Mouse (Mus musculus) CH12.LX (cell line): ENCODE results near the gene Dmac2. TPM values are rescaled to one million over a fixed set of nuclear protein-coding genes. Genes with fewer than 3 reads are reported as not detected.

Experiments used
- DNase-seq: peaks from one replicate; pipeline ENCODE4 v3.0.0-alpha.2; 2013; ENCODE audit errors: extremely low read depth
- H3K27ac ChIP-seq: 2 replicates; pipeline ENCODE4 v1.5.1; 2012; ENCODE audit warnings: low read depth, mild to moderate bottlenecking, control low read depth, moderate library complexity; ENCODE audit not compliant: insufficient read depth
- H3K27me3 ChIP-seq: replicated peaks from 2 replicates; pipeline ENCODE3; 2012; ENCODE audit warnings: inconsistent platforms
- H3K36me3 ChIP-seq, 2 experiments: replicated peaks in 1 of 2; 2 replicates each; pipeline versions ENCODE3 to v1.6.1; 2012; ENCODE audit warnings: inconsistent platforms in 1 of 2, low read length in 1 of 2, mild to moderate bottlenecking in 1 of 2, mixed read lengths in 1 of 2, moderate library complexity in 1 of 2; ENCODE audit not compliant: control insufficient read depth in 1 of 2, insufficient read depth in 1 of 2
- H3K4me1 ChIP-seq, 2 experiments: 2 replicates each; pipeline ENCODE4 v1.6.1; 2012; ENCODE audit warnings: inconsistent platforms in 1 of 2, moderate library complexity in 1 of 2; ENCODE audit not compliant: insufficient read depth in 2 of 2, control insufficient read depth in 1 of 2
- H3K4me2 ChIP-seq: 2 replicates; pipeline ENCODE4 v1.6.1; 2012; ENCODE audit warnings: low read depth, mild to moderate bottlenecking, control low read depth; ENCODE audit not compliant: poor library complexity, insufficient read depth, severe bottlenecking
- H3K4me3 ChIP-seq, 3 experiments: fragments of 150-350 bp in 1 of 3; sonication (generic) in 1 of 3; replicated peaks in 1 of 3; 2 replicates each; pipeline versions ENCODE3 to v1.5.1; 2011 to 2012; ENCODE audit warnings: low read depth in 2 of 3, low read length in 2 of 3, mild to moderate bottlenecking in 2 of 3, moderate library complexity in 2 of 3, control low read depth in 1 of 3, improper control_type of control experiment in 1 of 3, inconsistent platforms in 1 of 3, mixed read lengths in 1 of 3; ENCODE audit not compliant: poor library complexity in 1 of 3
- H3K79me2 ChIP-seq: replicated peaks from 2 replicates; pipeline ENCODE4 v1.6.1; 2012; ENCODE audit warnings: mild to moderate bottlenecking, moderate library complexity; ENCODE audit not compliant: control insufficient read depth, poor library complexity, insufficient read depth, severe bottlenecking; ENCODE audit errors: extremely low read depth
- H3K9ac ChIP-seq: 2 replicates; pipeline ENCODE4 v1.6.1; 2012; ENCODE audit warnings: low read depth, mild to moderate bottlenecking, control low read depth, moderate library complexity; ENCODE audit not compliant: insufficient read depth
- H3K9me3 ChIP-seq: replicated peaks from 2 replicates; pipeline ENCODE3; 2012; ENCODE audit warnings: low read length, inconsistent platforms, mixed read lengths
- BHLHE40 ChIP-seq: IDR thresholded peaks from 2 replicates; pipeline ENCODE4 v1.6.1; 2011; ENCODE audit warnings: mild to moderate bottlenecking, low read depth, low read length, improper control_type of control experiment
- E2F4 ChIP-seq: IDR thresholded peaks from 2 replicates; pipeline ENCODE4 v1.6.1; 2011; ENCODE audit warnings: low read depth, low read length, improper control_type of control experiment; ENCODE audit not compliant: insufficient replicate concordance
- ELF1 ChIP-seq: IDR thresholded peaks from 2 replicates; pipeline ENCODE4 v1.6.1; 2014; ENCODE audit warnings: low read depth, mild to moderate bottlenecking, inconsistent platforms, low read length, improper control_type of control experiment
- EP300 ChIP-seq: IDR thresholded peaks from 2 replicates; pipeline ENCODE4 v1.6.1; 2011; ENCODE audit warnings: low read length, improper control_type of control experiment
- JUN ChIP-seq: IDR thresholded peaks from 2 replicates; pipeline ENCODE4 v1.6.1; 2011; ENCODE audit warnings: low read depth, mild to moderate bottlenecking, low read length, improper control_type of control experiment, moderate library complexity; ENCODE audit not compliant: insufficient read depth
- JUND ChIP-seq: conservative IDR thresholded peaks from 2 replicates; pipeline ENCODE4 v1.6.1; 2011; ENCODE audit warnings: low read depth, low read length, improper control_type of control experiment
- MAFK ChIP-seq: IDR thresholded peaks from 2 replicates; pipeline ENCODE4 v1.6.1; 2011; ENCODE audit warnings: low read length, improper control_type of control experiment; ENCODE audit not compliant: insufficient replicate concordance
- MAZ ChIP-seq: IDR thresholded peaks from 2 replicates; pipeline ENCODE4 v1.6.1; 2012; ENCODE audit warnings: low read depth, mild to moderate bottlenecking, inconsistent platforms, low read length, improper control_type of control experiment, moderate library complexity
- MYC ChIP-seq: IDR thresholded peaks from 2 replicates; pipeline ENCODE4 v1.6.1; 2011; ENCODE audit warnings: low read depth, mild to moderate bottlenecking, improper control_type of control experiment, low read length
- POLR2AphosphoS2 ChIP-seq: IDR thresholded peaks from 2 replicates; pipeline ENCODE4 v1.6.1; 2011; ENCODE audit warnings: low read depth, low read length, improper control_type of control experiment
- RCOR1 ChIP-seq: conservative IDR thresholded peaks from 2 replicates; pipeline ENCODE4 v1.6.1; 2012; ENCODE audit warnings: low read depth, mild to moderate bottlenecking, inconsistent platforms, low read length, improper control_type of control experiment
- SMC3 ChIP-seq: IDR thresholded peaks from 2 replicates; pipeline ENCODE4 v1.6.1; 2011; ENCODE audit warnings: low read depth, low read length, improper control_type of control experiment
- TBP ChIP-seq: conservative IDR thresholded peaks from 2 replicates; pipeline ENCODE4 v1.6.1; 2011; ENCODE audit warnings: low read depth, low read length, improper control_type of control experiment
- UBTF ChIP-seq: IDR thresholded peaks from 2 replicates; pipeline ENCODE4 v1.6.1; 2012; ENCODE audit warnings: low read depth, mild to moderate bottlenecking, inconsistent platforms, low read length, improper control_type of control experiment, moderate library complexity
- USF1 ChIP-seq: IDR thresholded peaks from 2 replicates; pipeline ENCODE4 v1.6.1; 2014; ENCODE audit warnings: low read depth, mild to moderate bottlenecking, inconsistent platforms, low read length, improper control_type of control experiment
- ZC3H11A ChIP-seq: IDR thresholded peaks from 2 replicates; pipeline ENCODE4 v1.6.1; 2012; ENCODE audit warnings: low read depth, mild to moderate bottlenecking, inconsistent platforms, low read length, improper control_type of control experiment
- ZNF384 ChIP-seq: IDR thresholded peaks from 2 replicates; pipeline ENCODE4 v1.6.1; 2012; ENCODE audit warnings: low read depth, low read length, improper control_type of control experiment, inconsistent platforms
- dilution Hi-C: fragments of 300-500 bp; cut with MboI; formaldehyde crosslinking; loops from 2 replicates; pipeline ENCODE4 v1.14.3; 2020; ENCODE audit warnings: low sequenced_read_pairs; ENCODE audit not compliant: extremely low pct_unique_long_range_greater_than_20kb, extremely low pct_ligation_motif_present
- in situ Hi-C: fragments of 300-500 bp; cut with MboI; formaldehyde crosslinking; loops from 3 replicates; pipeline ENCODE4 v1.14.3; 2019; ENCODE audit warnings: low sequenced_read_pairs, low pct_ligation_motif_present, low pct_unique_long_range_greater_than_20kb, mixed read lengths
- polyA plus RNA-seq: library from polyadenylated mRNA; unstranded; fragments of >175 nt; gene quantifications from 2 replicates; pipeline ENCODE4 v1.2.1, GENCODE M21; 2012; ENCODE audit warnings: low read depth; ENCODE audit not compliant: insufficient read length
- total RNA-seq, 2 experiments: library from RNA; depleted of rRNA; stranded (reverse); fragments of 300-350 nt in 1 of 2; fragments of >200 nt in 1 of 2; gene quantifications; 2 replicates each; pipeline ENCODE4 v1.2.3; 2012 to 2014

Dmac2 gene
- total and polyA plus RNA-seq, 3 experiments, result 18.7 to 35.0 (median 19.8) TPM

DNA sequence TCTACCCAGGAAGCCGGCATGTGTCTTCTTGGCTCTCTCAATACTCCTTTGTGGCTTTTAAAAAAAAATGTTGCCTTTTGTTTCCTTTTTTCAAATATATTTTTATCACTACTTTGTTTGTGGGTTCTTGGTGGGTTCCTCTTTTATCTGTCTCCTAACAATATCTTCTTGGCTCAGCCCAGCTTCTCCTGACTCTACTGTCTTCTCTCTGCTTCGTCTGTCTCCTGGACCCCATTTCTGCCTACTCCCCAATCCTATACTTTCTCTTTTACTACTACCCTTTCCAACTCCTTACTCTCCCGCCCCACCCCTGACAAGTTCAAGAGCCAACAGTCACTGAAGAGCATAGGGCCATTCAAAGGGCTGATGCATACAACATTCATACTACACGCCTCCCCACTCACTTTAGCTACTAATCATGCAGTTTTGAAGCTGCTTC lies 12.6 kb upstream of the Dmac2 start:
- Histone ChIP-seq H3K9ac (no peak overlapping the region), H3K9me3 (no peaks in the 10 kb centered on the region), H3K36me3 (no peaks in the 10 kb centered on the region), H3K27ac (no peak overlapping the region), H3K79me2 (no peaks in the 10 kb centered on the region), H3K4me3 (no peak overlapping the region), H3K4me2 (peak overlapping the region; percentile 67), H3K4me1 (peaks cover 0 to 20% of the 10 kb centered on the region in 2 experiments; a peak in 3 of 4 replicates), H3K27me3 (no peaks in the 10 kb centered on the region)
- TF ChIP-seq EP300, result peak; percentile 45; the same call in 1 of the 2 replicates
- TF ChIP-seq E2F4, result no peak
- TF ChIP-seq UBTF, result no peak
- peak; percentile 86 for TF ChIP-seq ZNF384
- peak; percentile 40 for DNase-seq
- dilution Hi-C loops (no loop called here), in situ Hi-C loops (no loop called here)

DNA sequence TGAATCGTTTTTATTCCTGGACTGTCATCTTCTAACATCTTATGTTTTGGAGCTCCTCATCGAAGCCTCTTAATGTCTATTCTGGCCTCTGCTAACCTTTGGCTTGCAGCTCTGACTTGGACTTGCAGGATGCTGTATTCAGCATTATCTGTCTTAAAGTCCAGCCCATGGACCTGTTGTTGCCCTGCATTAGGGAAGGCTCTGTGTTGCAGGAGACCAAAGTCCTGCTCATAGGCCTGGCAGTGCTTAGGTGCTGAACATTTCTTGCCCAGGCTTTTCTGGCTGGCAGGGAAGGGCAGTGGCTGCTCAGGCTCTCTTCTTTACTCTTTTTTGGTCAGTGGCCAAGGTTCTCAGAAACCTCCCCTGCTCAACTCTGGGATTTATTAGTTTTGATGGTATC lies 12.0 kb upstream of the Dmac2 start:
- no peaks in the 10 kb centered on the region for H3K27me3 ChIP-seq
- peak overlapping the region; percentile 67 for H3K4me2 ChIP-seq
- no peaks in the 10 kb centered on the region for H3K79me2 ChIP-seq
- in situ Hi-C loops, result no loop called here
- H3K4me1 ChIP-seq, result peaks cover 0 to 20% of the 10 kb centered on the region in 2 experiments; a peak in 3 of 4 replicates
- dilution Hi-C loops, result no loop called here
- TF ChIP-seq JUND (no peak), RCOR1 (no peak), MAZ (no peak), MYC (no peak), TBP (no peak)
- H3K9ac ChIP-seq, result no peak overlapping the region
- DNase-seq, result no peak
- H3K4me3 ChIP-seq, result no peak overlapping the region
- no peak overlapping the region for H3K27ac ChIP-seq
- no peaks in the 10 kb centered on the region for H3K36me3 ChIP-seq
- H3K9me3 ChIP-seq, result no peaks in the 10 kb centered on the region

DNA sequence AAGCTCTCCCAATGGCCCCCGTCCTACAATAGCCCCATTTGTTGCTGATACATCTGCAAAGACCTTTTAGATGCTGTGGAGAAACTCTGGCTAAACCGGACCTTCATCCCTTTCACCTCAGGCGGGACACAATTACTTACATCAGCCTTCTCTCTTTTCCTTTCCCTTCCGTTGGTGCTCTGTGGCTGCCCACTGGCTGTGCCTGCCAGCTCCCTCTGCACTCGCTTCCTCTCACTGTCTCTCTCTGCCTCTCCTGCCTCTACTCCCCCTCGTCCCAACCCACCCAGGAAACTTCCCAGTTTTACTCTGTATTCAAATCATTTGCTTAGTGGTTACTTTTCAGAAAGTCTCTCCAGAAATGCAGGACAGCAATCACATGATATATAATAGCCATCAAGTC lies 9.2 kb upstream of the Dmac2 start:
- H3K4me2 ChIP-seq, result no peak overlapping the region
- TF ChIP-seq ZC3H11A (no peak), MYC (no peak), RCOR1 (no peak), MAFK (no peak), TBP (no peak), USF1 (no peak), ELF1 (no peak), JUN (no peak), EP300 (no peak), SMC3 (no peak), POLR2AphosphoS2 (no peak), UBTF (no peak), BHLHE40 (no peak)
- H3K9me3 ChIP-seq, result no peaks in the 10 kb centered on the region
- no peaks in the 10 kb centered on the region for H3K27me3 ChIP-seq
- H3K27ac ChIP-seq, result no peak overlapping the region
- in situ Hi-C loops, result no loop called here
- no peak for DNase-seq
- H3K9ac ChIP-seq, result no peak overlapping the region
- peaks cover 0 to 23% of the 10 kb centered on the region in 2 experiments; a peak in 3 of 4 replicates for H3K4me1 ChIP-seq
- dilution Hi-C loops, result no loop called here
- H3K4me3 ChIP-seq, result no peak overlapping the region
- no peaks in the 10 kb centered on the region for H3K79me2 ChIP-seq
- no peaks in the 10 kb centered on the region for H3K36me3 ChIP-seq
